Mouse (Mus musculus): ENCODE data around the gene Psmb8. TPM values are rescaled to one million over a fixed set of nuclear protein-coding genes. Genes with fewer than 3 reads are reported as not detected.
A peak's percentile ranks its signal among the peaks of the same experiment; 100 is the strongest.

Gene Psmb8
- total RNA-seq, 2 experiments from 2014 or later = 2.6 to 2.7 TPM

- intact Hi-C loops (cut with DNase I) = no loop called here
- no peak for DNase-seq (ENCODE audit: low spot score in 2 of 2)
These were observed 9.5 kb upstream of the Psmb8 start for GRCm38 (mm10) chr17:34188010-34188409.

GRCm38 (mm10) chr17:34188986-34189385 is 8.5 kb upstream of the Psmb8 start:
- intact Hi-C loops (cut with DNase I) = no loop called here
- DNase-seq (ENCODE audit: low spot score in 2 of 2) = no peak

- no peak for DNase-seq (ENCODE audit: low spot score in 2 of 2)
- intact Hi-C loops (cut with DNase I) = no loop called here
These were observed 4.7 kb upstream of the Psmb8 start for GRCm38 (mm10) chr17:34192852-34193251.

- no peak for DNase-seq (ENCODE audit: low spot score in 2 of 2)
- intact Hi-C loops (cut with DNase I) = no loop called here
These were observed 4.1 kb upstream of the Psmb8 start for GRCm38 (mm10) chr17:34193468-34193867.

- DNase-seq (ENCODE audit: low spot score in 2 of 2) = no peak
- intact Hi-C loops (cut with DNase I) = no loop called here
These were observed 2.8 kb upstream of the Psmb8 start for GRCm38 (mm10) chr17:34194723-34195122.

- DNase-seq (ENCODE audit: low spot score in 2 of 2) = no peak
- intact Hi-C loops (cut with DNase I) = no loop called here
These were observed 1.0 kb upstream of the Psmb8 start for GRCm38 (mm10) chr17:34196491-34196890.

GRCm38 (mm10) chr17:34197904-34198520 is 491 bp downstream of the Psmb8 start:
- no peak for DNase-seq (ENCODE audit: low spot score in 2 of 2)
- intact Hi-C loops (cut with DNase I) = no loop called here

GRCm38 (mm10) chr17:34198521-34198912 is 996 bp downstream of the Psmb8 start:
- intact Hi-C loops (cut with DNase I) = no loop called here
- DNase-seq (ENCODE audit: low spot score in 2 of 2) = no peak

GRCm38 (mm10) chr17:34199050-34199619 is 1.6 kb downstream of the Psmb8 start:
- no peak for DNase-seq (ENCODE audit: low spot score in 2 of 2)
- intact Hi-C loops (cut with DNase I) = no loop called here

GRCm38 (mm10) chr17:34200047-34200446 is 2.5 kb downstream of the Psmb8 start:
- no peak for DNase-seq (ENCODE audit: low spot score in 2 of 2)
- intact Hi-C loops (cut with DNase I) = no loop called here

GRCm38 (mm10) chr17:34200772-34201505 is 3.4 kb downstream of the Psmb8 start:
- intact Hi-C loops (cut with DNase I) = no loop called here
- DNase-seq (ENCODE audit: low spot score in 2 of 2) = no peak

GRCm38 (mm10) chr17:34201506-34202055 is 4.1 kb downstream of the Psmb8 start:
- DNase-seq (ENCODE audit: low spot score in 2 of 2) = no peak
- intact Hi-C loops (cut with DNase I) = no loop called here

GRCm38 (mm10) chr17:34202760-34203442 is 5.4 kb downstream of the Psmb8 start:
- intact Hi-C loops (cut with DNase I) = no loop called here

GRCm38 (mm10) chr17:34203444-34203843 is 5.9 kb downstream of the Psmb8 start, which contains the start of gene Tap2:
Gene Tap2 (plus strand): TSS chr17:34203527.
- DNase-seq (ENCODE audit: low spot score in 2 of 2) = no peak
- intact Hi-C loops (cut with DNase I) = no loop called here

More at GRCm38 (mm10) chr17:34202760-34203442, 5.4 kb downstream of the Psmb8 start:
- DNase-seq (ENCODE audit: low spot score in 2 of 2) = no peak

- DNase-seq (ENCODE audit: low spot score in 2 of 2) = peak; percentile 72 to 88
- intact Hi-C loops (cut with DNase I) = loop anchor here (2.0 kb wide), 1 partner anchor 34 kb away; no protein-coding TSS in a partner anchor
These were observed 6.9 kb downstream of the Psmb8 start for GRCm38 (mm10) chr17:34204303-34205010.

- DNase-seq (ENCODE audit: low spot score in 2 of 2) = no peak
- intact Hi-C loops (cut with DNase I) = loop anchor here (2.0 kb wide), 1 partner anchor 34 kb away; no protein-coding TSS in a partner anchor
These were observed 7.7 kb downstream of the Psmb8 start for GRCm38 (mm10) chr17:34205021-34205745.

- intact Hi-C loops (cut with DNase I) = loop anchor here (2.0 kb wide), 1 partner anchor 35 kb away; no protein-coding TSS in a partner anchor
- DNase-seq (ENCODE audit: low spot score in 2 of 2) = peak in 1 of 2 experiments; percentile 38
These were observed 8.2 kb downstream of the Psmb8 start for GRCm38 (mm10) chr17:34205746-34206176.

GRCm38 (mm10) chr17:34206731-34207130 is 9.2 kb downstream of the Psmb8 start:
- intact Hi-C loops (cut with DNase I) = no loop called here
- no peak for DNase-seq (ENCODE audit: low spot score in 2 of 2)

Measured in left cerebral cortex, postnatal 14 days (tissue).